Mouse (Mus musculus) urinary bladder, postnatal 25 days (tissue): ENCODE data around the gene Mecom.

ENCODE experiments used
- DNase-seq: peaks from one replicate; pipeline ENCODE4 v3.0.0; 2022; ENCODE audit warnings: low spot score

Mecom gene

GRCm38 (mm10) chr3:30353878-30354727 is 193.7 kb downstream of the Mecom start:
- DNase-seq = no peak

DNA sequence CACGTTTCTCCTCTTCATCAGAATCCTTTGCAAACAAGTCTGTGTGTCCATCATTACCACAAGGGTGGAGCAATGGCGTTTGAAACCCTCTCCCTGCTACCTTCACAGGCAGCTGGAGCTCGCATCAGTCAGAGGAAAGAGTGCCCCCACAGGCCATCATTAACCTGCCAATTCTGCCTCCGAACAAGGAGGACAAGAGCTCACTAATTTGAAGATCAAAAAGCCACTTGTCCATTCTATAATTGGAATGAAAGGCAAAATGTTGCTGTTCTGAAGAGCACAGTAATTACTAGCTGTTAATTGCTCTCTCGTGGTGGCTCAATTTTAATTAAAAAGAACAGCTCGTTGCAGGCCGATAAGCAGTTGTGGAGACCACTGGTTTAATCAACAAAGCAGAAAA is 198.5 kb downstream of the Mecom start:
- no peak for DNase-seq

GRCm38 (mm10) chr3:30344151-30344550 is 203.7 kb downstream of the Mecom start:
- DNase-seq = no peak

DNA sequence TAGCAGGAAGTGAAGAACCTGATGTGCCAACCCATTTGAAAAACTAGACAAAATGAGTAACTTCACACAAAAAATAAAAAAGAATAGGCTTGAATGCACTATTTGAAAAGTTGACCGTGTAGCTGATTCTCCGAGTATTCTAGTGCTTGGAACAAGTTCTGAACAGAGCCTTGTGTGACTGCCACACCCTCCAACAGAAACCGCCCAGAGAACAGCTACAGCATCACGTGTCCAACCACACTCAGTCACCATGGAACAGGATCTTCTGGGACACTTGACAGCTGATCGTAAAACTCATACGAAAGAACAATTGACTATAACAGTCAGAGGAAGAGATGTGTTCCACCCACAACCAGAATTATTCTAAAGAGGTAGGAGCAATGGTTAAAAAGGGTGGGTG is 215.5 kb downstream of the Mecom start:
- DNase-seq = no peak

- DNase-seq = no peak
Measured at GRCm38 (mm10) chr3:30330476-30330875, 217.3 kb downstream of the Mecom start.

DNA sequence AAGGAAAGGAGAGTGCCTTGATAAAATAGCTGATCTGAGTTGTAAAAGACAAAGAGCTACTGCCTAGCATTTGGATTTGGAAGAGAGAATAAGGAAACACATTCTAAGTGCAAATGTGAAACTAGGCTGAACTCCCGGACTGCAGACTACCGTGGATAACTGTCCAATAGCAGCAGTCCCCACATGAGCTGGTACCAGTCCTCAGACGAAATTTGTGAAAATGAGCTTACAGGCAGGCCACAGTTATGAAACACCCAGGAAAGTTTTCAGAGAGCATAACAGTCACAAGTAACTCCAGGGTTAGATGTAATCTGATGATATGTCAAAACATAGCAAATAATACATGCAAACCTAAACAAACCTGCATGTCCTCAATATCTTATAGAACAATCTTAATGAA is 217.8 kb downstream of the Mecom start:
- no peak for DNase-seq

DNA sequence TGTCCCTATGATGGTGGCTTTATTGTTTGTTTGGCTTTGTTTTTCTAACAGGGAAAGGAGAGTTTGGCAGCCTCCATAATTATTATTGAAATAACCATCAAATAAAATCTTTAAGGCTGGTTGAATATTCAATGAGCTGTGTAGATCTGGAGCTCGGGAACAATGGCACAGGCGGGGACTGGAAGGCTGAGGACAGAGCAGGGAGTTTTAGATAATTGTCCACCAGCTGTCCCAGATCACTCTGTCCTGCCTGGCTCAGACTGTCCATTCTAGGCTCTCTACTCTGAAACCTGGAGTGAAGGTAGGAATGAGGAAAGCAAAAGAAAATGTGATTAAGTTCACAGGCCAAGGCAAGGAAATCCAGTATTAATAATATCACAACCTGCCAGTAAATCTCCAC is 232.9 kb downstream of the Mecom start:
- no peak for DNase-seq

DNA sequence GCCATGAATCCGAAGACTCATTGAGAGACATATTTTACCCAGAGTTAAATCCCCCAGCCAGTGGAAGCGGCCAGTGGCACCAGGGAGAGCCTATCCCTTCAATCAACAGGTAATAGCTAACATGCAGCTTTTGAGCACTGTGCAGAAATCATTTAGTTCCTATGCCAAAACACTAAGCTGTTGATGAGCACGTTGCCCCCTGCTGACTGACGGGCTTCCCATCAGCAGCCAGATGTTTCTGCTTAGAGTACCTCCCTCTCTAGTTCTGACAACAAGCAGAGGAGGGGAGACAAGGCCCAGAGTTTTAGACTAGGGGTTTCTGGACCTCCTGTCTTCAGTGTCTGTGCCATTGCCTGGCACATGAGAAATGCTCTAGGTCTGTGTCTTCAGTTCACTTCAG is 239.7 kb downstream of the Mecom start:
- no peak for DNase-seq

GRCm38 (mm10) chr3:30307601-30308000 is 240.2 kb downstream of the Mecom start:
- no peak for DNase-seq

DNA sequence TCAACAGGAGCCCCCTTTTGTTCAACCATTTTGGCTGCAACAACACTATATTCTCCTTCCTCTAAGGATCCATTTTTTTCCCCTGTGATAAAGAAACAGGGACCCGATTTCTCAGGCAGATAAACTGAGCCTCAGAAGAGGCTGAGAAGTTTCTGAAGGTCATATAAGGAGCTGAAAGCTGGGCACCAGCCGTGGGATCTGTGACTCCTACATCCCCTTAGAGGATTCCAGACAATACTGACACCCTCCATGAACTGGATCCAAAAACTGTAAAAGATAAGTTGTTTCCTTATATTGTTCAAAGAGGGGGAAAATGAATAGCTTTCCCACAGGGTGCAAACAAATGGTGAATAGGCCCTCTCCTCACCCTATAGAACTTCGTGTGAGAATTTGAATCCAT is 241.7 kb downstream of the Mecom start:
- no peak for DNase-seq

DNA sequence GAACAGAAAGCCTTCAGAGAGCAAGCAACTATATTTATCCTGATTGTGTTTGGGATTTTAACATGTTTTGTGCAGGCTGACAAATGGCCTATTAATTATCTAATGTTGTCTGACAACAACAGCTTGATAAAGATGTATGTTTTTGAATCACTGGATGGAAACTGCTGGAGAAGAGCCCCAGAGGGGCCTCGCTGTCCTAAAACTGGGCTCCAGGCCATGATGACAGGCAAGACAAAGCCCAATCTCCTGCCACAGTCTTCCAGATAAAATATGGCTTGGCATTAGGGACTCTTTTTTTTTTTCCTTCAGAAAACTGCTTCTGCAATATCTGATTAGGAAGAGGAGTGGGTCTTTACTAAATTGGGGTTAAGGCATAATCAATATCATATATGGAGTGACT is 248.3 kb downstream of the Mecom start:
- DNase-seq = no peak

DNA sequence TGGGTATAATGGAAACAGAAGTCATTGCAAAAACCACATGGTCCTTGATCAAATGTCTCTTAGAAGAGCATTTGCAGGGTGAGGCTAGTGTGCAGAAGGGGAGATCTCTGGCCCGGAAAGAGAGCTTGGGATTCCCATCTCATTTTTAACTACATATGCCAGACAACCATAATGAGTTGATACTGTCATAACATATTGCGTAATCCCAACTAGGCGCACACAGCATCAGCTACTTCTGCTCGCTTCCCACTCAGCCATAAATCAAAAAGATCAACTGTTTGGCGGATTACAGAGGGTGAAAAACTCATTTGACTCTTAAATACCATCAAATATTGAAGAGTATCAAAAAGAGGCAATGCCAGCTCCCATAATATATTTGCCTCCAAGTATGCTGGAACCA is 253.4 kb downstream of the Mecom start:
- DNase-seq = no peak

GRCm38 (mm10) chr3:30286529-30286928 is 261.3 kb downstream of the Mecom start:
- no peak for DNase-seq

DNA sequence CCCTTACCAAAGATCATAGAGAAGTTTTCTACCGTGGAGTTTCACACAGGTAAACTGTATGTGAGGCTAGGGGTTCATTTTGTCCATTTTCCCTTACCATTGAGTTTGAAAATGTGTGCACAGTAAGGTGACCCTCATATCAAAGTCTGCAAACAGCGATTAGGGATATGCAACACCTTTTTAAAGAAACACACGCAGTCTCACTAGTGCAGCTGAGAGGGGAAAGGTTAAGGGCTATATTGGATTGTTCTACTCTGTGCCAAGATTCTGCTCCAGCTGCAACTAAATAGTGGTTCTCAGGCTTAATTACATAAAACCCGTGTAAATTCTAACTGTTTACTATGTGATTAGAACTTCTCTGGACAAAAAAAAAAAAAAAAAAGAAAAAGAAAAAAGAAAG is 263.7 kb downstream of the Mecom start:
- DNase-seq = no peak

GRCm38 (mm10) chr3:30283562-30283961 is 264.2 kb downstream of the Mecom start:
- no peak for DNase-seq

DNA sequence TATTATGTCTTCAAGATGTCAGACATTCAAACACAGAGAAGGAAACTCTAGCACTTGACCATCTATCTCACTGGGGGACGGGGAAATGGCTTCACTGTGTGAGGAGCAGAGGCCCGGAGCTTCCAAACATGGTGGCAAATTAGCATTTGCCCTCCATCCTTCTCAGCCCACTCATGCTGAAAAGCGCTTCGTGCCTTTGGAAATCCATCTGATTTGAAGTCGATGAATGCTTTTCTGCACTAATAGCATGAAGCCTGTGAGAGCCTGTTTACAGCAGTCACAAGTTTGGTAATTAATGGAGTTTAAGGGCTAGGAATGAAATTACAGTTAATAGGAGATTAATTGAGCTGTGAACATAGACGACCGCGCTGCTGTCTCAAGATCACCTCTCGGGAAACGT is 270.2 kb downstream of the Mecom start:
- DNase-seq = no peak

GRCm38 (mm10) chr3:30276099-30276498 is 271.7 kb downstream of the Mecom start:
- DNase-seq = no peak

DNA sequence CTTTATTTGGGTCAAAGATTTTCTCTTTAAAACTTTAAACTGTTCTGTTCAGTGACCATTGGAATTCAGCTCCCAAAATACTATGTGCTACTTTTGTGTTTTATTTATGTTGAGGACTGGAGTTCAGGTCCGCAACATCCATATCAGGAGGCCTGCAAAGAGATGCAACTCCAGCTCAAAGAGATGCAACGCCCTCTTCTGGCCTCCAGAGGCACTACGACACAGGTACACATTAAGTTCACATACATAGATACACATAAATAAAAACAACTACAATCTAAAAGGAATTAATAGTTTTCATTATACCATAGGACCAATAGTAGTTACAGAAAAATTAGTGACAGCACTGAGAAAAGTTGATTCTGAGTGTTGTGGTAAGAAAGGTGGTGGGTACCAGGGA is 278.6 kb downstream of the Mecom start:
- no peak for DNase-seq

DNA sequence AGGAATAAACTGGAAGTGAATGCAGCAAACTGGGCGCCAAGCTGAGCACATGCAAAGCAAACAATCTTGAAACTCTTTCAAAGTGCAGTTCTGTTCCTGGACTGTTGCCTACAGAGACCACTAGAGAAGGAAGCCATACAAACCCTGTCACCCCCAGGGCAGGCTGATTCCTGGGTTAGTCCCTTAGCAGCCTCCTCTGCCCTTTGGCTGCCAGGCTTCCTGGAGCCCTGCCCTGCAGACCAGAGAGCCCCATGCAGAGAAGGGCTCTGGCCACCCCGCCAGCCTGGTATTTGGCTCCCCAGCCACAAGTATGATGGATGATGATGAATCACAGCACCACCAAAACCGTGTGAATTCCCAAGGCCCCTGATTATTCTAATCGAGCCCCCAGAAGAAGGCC is 286.9 kb downstream of the Mecom start:
- DNase-seq = no peak

- no peak for DNase-seq
Measured at GRCm38 (mm10) chr3:30258421-30258820, 289.4 kb downstream of the Mecom start.

- DNase-seq = no peak
Measured at GRCm38 (mm10) chr3:30257776-30258175, 290.0 kb downstream of the Mecom start.

DNA sequence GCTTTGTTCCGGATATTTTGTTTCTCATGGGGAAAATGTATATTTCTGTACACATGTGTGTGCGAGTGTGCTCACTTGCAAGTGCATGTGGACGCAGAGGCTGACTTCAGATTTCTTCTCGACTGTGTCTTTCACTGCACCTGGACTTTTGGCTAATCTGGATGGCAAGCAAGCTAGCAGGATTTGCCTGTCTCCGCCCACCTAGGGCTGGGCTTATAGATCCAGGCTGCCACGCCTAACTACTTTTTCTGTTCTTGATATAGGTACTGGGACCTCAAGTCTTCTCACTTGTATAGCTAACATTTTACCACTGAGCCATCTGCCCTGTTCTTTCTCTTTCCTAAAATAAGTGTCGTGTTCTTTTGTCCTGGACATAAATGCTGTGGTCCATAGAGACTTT is 290.9 kb downstream of the Mecom start:
- DNase-seq = no peak

GRCm38 (mm10) chr3:30255828-30256227 is 292.0 kb downstream of the Mecom start:
- DNase-seq = no peak

DNA sequence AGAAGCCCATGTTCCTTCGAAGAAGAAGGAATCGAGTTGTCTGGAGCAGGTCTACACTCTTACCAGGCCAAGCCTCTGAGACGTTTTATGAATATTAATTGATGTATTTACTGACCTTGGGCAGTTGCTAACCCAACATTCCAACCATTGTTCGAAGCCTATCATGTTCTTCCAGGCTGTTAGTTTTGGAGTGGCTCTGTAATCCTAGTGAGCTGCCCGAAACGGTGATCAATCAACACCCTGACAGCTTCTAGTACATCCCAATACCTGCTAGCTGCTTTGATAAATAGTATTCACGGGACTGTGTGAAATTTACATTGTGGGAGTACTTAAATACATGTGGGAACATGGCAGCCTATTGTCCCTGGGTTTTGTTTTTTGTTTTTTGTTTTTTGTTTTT is 293.4 kb downstream of the Mecom start:
- no peak for DNase-seq
